Mouse (Mus musculus): ENCODE data around the gene Ucp3. TPM values are rescaled to one million over a fixed set of nuclear protein-coding genes. Genes with fewer than 3 reads are reported as not detected.
A peak's percentile ranks its signal among the peaks of the same experiment; 100 is the strongest.

The Ucp3 gene
- total RNA-seq (2017), result 0.29 TPM in 1 of 3 replicates, not detected in the others

- ATAC-seq (replicated peaks; ENCODE audit: insufficient number of reproducible peaks, low FRiP score, low TSS enrichment, poor library complexity, severe bottlenecking), result no peak
These were observed at the start of gene Ucp3 for GRCm38 (mm10) chr7:100472777-100473176. TSS of gene Ucp3 (plus strand) at chr7:100472990.

- ATAC-seq (replicated peaks; ENCODE audit: insufficient number of reproducible peaks, low FRiP score, low TSS enrichment, poor library complexity, severe bottlenecking), result no peak
These were observed 47.0 kb upstream of the Ucp3 start for GRCm38 (mm10) chr7:100425795-100426194.

- no peak for ATAC-seq (replicated peaks; ENCODE audit: insufficient number of reproducible peaks, low FRiP score, low TSS enrichment, poor library complexity, severe bottlenecking)
These were observed 43.7 kb upstream of the Ucp3 start for GRCm38 (mm10) chr7:100429102-100429501.

GRCm38 (mm10) chr7:100429911-100430310 lies 42.9 kb upstream of the Ucp3 start:
- ATAC-seq (replicated peaks; ENCODE audit: insufficient number of reproducible peaks, low FRiP score, low TSS enrichment, poor library complexity, severe bottlenecking), result no peak

- peak; percentile 84 for ATAC-seq (replicated peaks; ENCODE audit: insufficient number of reproducible peaks, low FRiP score, low TSS enrichment, poor library complexity, severe bottlenecking)
These were observed 41.7 kb upstream of the Ucp3 start for GRCm38 (mm10) chr7:100431103-100431502.

- ATAC-seq (replicated peaks; ENCODE audit: insufficient number of reproducible peaks, low FRiP score, low TSS enrichment, poor library complexity, severe bottlenecking), result no peak
These were observed 39.5 kb upstream of the Ucp3 start for GRCm38 (mm10) chr7:100433295-100433694.

- peak; percentile 94 for ATAC-seq (replicated peaks; ENCODE audit: insufficient number of reproducible peaks, low FRiP score, low TSS enrichment, poor library complexity, severe bottlenecking)
These were observed 29.1 kb upstream of the Ucp3 start for GRCm38 (mm10) chr7:100443728-100444127.

- no peak for ATAC-seq (replicated peaks; ENCODE audit: insufficient number of reproducible peaks, low FRiP score, low TSS enrichment, poor library complexity, severe bottlenecking)
These were observed 26.5 kb upstream of the Ucp3 start for GRCm38 (mm10) chr7:100446271-100446670.

GRCm38 (mm10) chr7:100448530-100448929 lies 24.3 kb upstream of the Ucp3 start:
- ATAC-seq (replicated peaks; ENCODE audit: insufficient number of reproducible peaks, low FRiP score, low TSS enrichment, poor library complexity, severe bottlenecking), result no peak

- peak; percentile 45; the same call in 1 of the 2 replicates for ATAC-seq (replicated peaks; ENCODE audit: insufficient number of reproducible peaks, low FRiP score, low TSS enrichment, poor library complexity, severe bottlenecking)
These were observed 23.8 kb upstream of the Ucp3 start for GRCm38 (mm10) chr7:100448985-100449384.

GRCm38 (mm10) chr7:100458153-100458552 lies 14.6 kb upstream of the Ucp3 start:
- ATAC-seq (replicated peaks; ENCODE audit: insufficient number of reproducible peaks, low FRiP score, low TSS enrichment, poor library complexity, severe bottlenecking), result no peak

GRCm38 (mm10) chr7:100459862-100460261 lies 12.9 kb upstream of the Ucp3 start:
- no peak for ATAC-seq (replicated peaks; ENCODE audit: insufficient number of reproducible peaks, low FRiP score, low TSS enrichment, poor library complexity, severe bottlenecking)

GRCm38 (mm10) chr7:100461621-100462151 lies 11.1 kb upstream of the Ucp3 start:
- ATAC-seq (replicated peaks; ENCODE audit: insufficient number of reproducible peaks, low FRiP score, low TSS enrichment, poor library complexity, severe bottlenecking), result peak; percentile 90

- no peak for ATAC-seq (replicated peaks; ENCODE audit: insufficient number of reproducible peaks, low FRiP score, low TSS enrichment, poor library complexity, severe bottlenecking)
These were observed 9.6 kb upstream of the Ucp3 start for GRCm38 (mm10) chr7:100463194-100463593.

- ATAC-seq (replicated peaks; ENCODE audit: insufficient number of reproducible peaks, low FRiP score, low TSS enrichment, poor library complexity, severe bottlenecking), result no peak
These were observed 9.0 kb upstream of the Ucp3 start for GRCm38 (mm10) chr7:100463757-100464156.

GRCm38 (mm10) chr7:100464248-100464647 lies 8.5 kb upstream of the Ucp3 start:
- ATAC-seq (replicated peaks; ENCODE audit: insufficient number of reproducible peaks, low FRiP score, low TSS enrichment, poor library complexity, severe bottlenecking), result no peak

- ATAC-seq (replicated peaks; ENCODE audit: insufficient number of reproducible peaks, low FRiP score, low TSS enrichment, poor library complexity, severe bottlenecking), result no peak
These were observed 7.5 kb upstream of the Ucp3 start for GRCm38 (mm10) chr7:100465248-100465647.

GRCm38 (mm10) chr7:100465656-100466309 lies 7.0 kb upstream of the Ucp3 start:
- ATAC-seq (replicated peaks; ENCODE audit: insufficient number of reproducible peaks, low FRiP score, low TSS enrichment, poor library complexity, severe bottlenecking), result no peak

- no peak for ATAC-seq (replicated peaks; ENCODE audit: insufficient number of reproducible peaks, low FRiP score, low TSS enrichment, poor library complexity, severe bottlenecking)
These were observed 5.8 kb upstream of the Ucp3 start for GRCm38 (mm10) chr7:100466781-100467510.

GRCm38 (mm10) chr7:100468761-100469160 lies 4.0 kb upstream of the Ucp3 start:
- no peak for ATAC-seq (replicated peaks; ENCODE audit: insufficient number of reproducible peaks, low FRiP score, low TSS enrichment, poor library complexity, severe bottlenecking)
